Mouse (Mus musculus) lung, postnatal 0 days (tissue): ENCODE measurements at regions not wholly inside any gene's neighbourhood (a gene's known extent, or its start where the extent isn't known, plus 50 kb on each side); places are given as distances from the start of the nearest gene placed in this dataset.
"Not testable (repeated sequence)": the region's sequence is repeated elsewhere in the genome, so short reads cannot be mapped to it uniquely, and the experiment has no call there.

Experiments used
- CTCF ChIP-seq: IDR thresholded peaks from 2 replicates; pipeline ENCODE4 v1.5.1; 2016; ENCODE audit warnings: antibody characterized with exemption, mild to moderate bottlenecking
- EP300 ChIP-seq: IDR thresholded peaks from 2 replicates; pipeline ENCODE4 v1.6.1; 2016; ENCODE audit warnings: antibody characterized with exemption, mild to moderate bottlenecking, control low read depth

GRCm38 (mm10) chr17:69571070-69571669 is 132.0 kb downstream of the Akain1 start:
- TF ChIP-seq CTCF, EP300: not testable (repeated sequence)
